Mouse (Mus musculus) cortical plate, adult 2 months (tissue): ENCODE results near the gene Tchp. TPM values are rescaled to one million over a fixed set of nuclear protein-coding genes. Genes with fewer than 3 reads are reported as not detected.

Experiments used
- H3K27ac ChIP-seq: fragments of 200-500 bp; 2 replicates; pipeline ENCODE4 v1.5.1; 2012; ENCODE audit warnings: low read length, control low read depth, inconsistent platforms; ENCODE audit not compliant: insufficient read depth
- H3K4me1 ChIP-seq: fragments of 200-500 bp; 2 replicates; pipeline ENCODE4 v1.6.1; 2011; ENCODE audit warnings: low read length; ENCODE audit not compliant: control insufficient read depth, insufficient read depth
- H3K4me3 ChIP-seq: fragments of 200-500 bp; 2 replicates; pipeline ENCODE4 v1.5.1; 2011; ENCODE audit warnings: mild to moderate bottlenecking, low read length, control low read depth; ENCODE audit not compliant: insufficient read depth
- CTCF ChIP-seq: fragments of 200-500 bp; IDR thresholded peaks from 2 replicates; pipeline ENCODE4 v1.5.1; 2011; ENCODE audit warnings: mild to moderate bottlenecking, control low read depth, low read length; ENCODE audit not compliant: insufficient read depth; ENCODE audit errors: extremely low read depth
- POLR2A ChIP-seq: fragments of 200-500 bp; IDR thresholded peaks from 2 replicates; pipeline ENCODE4 v1.6.1; 2011; ENCODE audit warnings: mild to moderate bottlenecking, low read length, control low read depth; ENCODE audit not compliant: insufficient read depth; ENCODE audit errors: extremely low read depth
- polyA plus RNA-seq: library from polyadenylated mRNA; depleted of rRNA; stranded (reverse); fragments of >200 nt; gene quantifications from 2 replicates; pipeline ENCODE4 v1.2.3, GENCODE M21; 2012

Tchp gene
- polyA plus RNA-seq, 1 experiment, result 14.8 TPM

DNA sequence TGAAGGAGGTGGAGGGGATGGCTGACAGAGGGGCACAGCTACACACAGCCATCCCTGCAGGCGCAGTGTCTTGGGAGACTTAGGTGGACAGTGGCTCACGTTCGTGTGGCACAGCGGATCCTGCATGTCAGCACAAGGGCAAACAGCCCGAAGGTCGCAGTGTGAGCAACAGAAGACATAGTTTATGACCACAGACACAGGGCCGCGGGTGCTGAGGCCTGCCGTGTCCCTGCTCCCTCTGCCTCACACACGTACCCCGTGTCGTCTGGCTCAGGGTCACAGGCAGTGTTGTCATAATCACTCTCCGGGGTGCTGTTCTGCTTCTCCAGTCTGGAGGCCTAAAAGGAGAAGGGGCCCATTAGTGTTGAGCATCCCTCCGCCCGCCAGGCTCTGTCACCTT lies 26.0 kb downstream of the Tchp start:
- H3K4me1 ChIP-seq, result no peaks in the 10 kb centered on the region
- TF ChIP-seq POLR2A (no peak), CTCF (no peak)
- no peak overlapping the region for H3K4me3 ChIP-seq
- no peak overlapping the region for H3K27ac ChIP-seq

GRCm38 (mm10) chr5:114737090-114737887 lies 29.7 kb downstream of the Tchp start:
- TF ChIP-seq POLR2A, result no peak
- Histone ChIP-seq H3K4me3 (no peak overlapping the region), H3K4me1 (no peaks in the 10 kb centered on the region), H3K27ac (no peak overlapping the region)

DNA sequence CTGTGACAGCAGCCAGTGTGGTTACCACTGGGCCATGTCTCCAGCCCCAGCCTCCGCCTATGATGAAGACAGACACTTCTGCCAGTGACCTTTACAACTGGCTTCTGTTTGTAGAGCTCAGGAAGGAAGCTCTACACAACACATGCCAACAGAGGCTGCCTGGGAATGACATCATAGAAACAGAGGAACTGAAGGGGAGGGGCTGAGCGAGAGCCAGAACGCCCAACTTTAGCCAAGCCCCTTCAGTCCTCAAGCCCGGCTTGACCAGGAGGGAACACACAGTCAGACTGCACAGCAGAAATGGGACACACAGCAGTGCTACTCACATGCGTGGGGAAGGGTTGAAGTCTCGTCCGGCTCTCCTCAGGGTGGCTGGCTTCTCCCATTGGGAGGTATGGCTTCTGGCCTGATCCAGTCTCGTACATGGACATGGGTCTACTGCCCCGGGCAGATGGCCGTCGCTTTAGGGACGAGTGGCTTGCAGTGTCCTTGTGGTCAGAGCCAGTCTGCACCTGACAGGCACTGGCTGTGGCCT lies 31.2 kb downstream of the Tchp start:
- Histone ChIP-seq H3K4me3 (no peak overlapping the region), H3K4me1 (no peaks in the 10 kb centered on the region), H3K27ac (no peak overlapping the region)
- TF ChIP-seq CTCF, result no peak
- TF ChIP-seq POLR2A, result no peak

GRCm38 (mm10) chr5:114740595-114740994 lies 33.0 kb downstream of the Tchp start:
- Histone ChIP-seq H3K4me3 (no peak overlapping the region), H3K27ac (no peak overlapping the region), H3K4me1 (no peaks in the 10 kb centered on the region)
- TF ChIP-seq CTCF (no peak), POLR2A (no peak)

DNA sequence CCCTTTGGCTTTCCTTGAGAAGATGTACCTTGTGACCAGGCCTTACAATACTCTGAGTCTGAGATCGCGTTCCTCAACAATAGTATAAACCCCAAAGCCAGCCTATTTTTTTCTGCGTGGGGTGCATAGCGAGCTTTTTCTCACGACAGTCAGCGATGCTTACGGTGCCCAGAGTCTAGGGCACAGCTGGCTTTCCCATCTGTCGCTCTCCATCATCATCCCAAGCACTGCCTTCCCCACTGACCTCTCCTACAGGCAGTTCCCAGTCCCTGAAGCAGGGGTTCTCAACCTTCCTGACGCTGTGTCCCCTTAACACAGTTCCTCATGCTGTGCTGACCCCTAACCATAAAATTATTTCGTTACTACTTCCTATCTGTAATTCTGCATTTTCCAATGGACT lies 35.0 kb downstream of the Tchp start:
- no peak overlapping the region for H3K27ac ChIP-seq
- no peak overlapping the region for H3K4me3 ChIP-seq
- no peaks in the 10 kb centered on the region for H3K4me1 ChIP-seq
- TF ChIP-seq CTCF (no peak), POLR2A (no peak)

GRCm38 (mm10) chr5:114742998-114743696 lies 35.6 kb downstream of the Tchp start:
- TF ChIP-seq POLR2A (no peak), CTCF (no peak)
- Histone ChIP-seq H3K4me1 (no peaks in the 10 kb centered on the region), H3K27ac (no peak overlapping the region), H3K4me3 (no peak overlapping the region)

GRCm38 (mm10) chr5:114743697-114744090 lies 36.1 kb downstream of the Tchp start:
- Histone ChIP-seq H3K4me3 (no peak overlapping the region), H3K4me1 (no peaks in the 10 kb centered on the region), H3K27ac (no peak overlapping the region)
- no peak for TF ChIP-seq CTCF
- no peak for TF ChIP-seq POLR2A

DNA sequence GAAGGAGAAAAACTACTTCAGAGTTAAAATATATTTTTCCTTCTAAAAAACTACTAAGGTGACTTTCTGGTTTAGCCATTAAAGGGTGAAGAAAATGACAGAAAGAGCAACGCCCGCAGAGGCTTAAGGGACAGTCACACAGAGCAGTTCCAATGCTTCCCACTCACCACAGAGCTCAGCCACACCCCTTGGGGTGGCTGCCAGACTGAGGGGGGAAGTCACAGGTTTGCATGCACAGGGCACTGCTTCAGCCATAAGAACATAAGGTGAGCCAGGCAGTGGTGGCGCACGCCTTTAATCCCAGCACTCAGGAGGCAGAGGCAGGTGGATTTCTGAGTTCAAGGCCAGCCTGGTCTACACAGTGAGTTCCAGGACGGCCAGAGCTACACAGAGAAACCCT lies 38.0 kb downstream of the Tchp start:
- TF ChIP-seq POLR2A (no peak), CTCF (no peak)
- Histone ChIP-seq H3K4me3 (no peak overlapping the region), H3K27ac (no peak overlapping the region), H3K4me1 (no peaks in the 10 kb centered on the region)

DNA sequence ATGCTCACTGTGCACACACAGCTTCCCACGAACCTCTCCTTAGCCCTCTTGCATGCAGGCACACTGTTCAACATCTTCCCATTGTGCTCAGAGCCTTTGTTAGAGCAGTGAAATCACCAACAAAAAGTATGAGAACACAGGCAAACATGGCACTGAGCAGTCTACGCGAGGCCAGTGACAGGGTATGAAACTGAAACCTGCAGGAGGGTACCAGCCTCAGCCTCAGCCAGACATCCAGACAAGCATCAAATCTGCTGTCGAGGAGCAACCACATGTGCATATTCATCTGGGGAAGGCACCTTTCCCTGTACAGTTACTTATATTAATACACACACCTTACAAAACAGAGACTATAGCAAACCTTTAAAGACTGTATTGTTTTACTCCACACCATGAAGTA lies 39.3 kb downstream of the Tchp start:
- Histone ChIP-seq H3K4me3 (no peak overlapping the region), H3K4me1 (no peaks in the 10 kb centered on the region), H3K27ac (0 out of 2 replicates have a peak overlapping the region, but pooled peaks have one; percentile 14)
- TF ChIP-seq CTCF (no peak), POLR2A (no peak)

- H3K27ac ChIP-seq, result no peak overlapping the region
- H3K4me3 ChIP-seq, result no peak overlapping the region
- TF ChIP-seq CTCF (no peak), POLR2A (no peak)
- H3K4me1 ChIP-seq, result no peaks in the 10 kb centered on the region
These were observed 40.0 kb downstream of the Tchp start for GRCm38 (mm10) chr5:114747521-114747920.
